Mouse (Mus musculus) spleen, adult 12 weeks (tissue): ENCODE results near the gene Maats1.

ENCODE experiments used
- DNase-seq: peaks from one replicate; pipeline ENCODE4 v3.0.0; 2022; ENCODE audit warnings: low spot score

The Maats1 gene

DNA sequence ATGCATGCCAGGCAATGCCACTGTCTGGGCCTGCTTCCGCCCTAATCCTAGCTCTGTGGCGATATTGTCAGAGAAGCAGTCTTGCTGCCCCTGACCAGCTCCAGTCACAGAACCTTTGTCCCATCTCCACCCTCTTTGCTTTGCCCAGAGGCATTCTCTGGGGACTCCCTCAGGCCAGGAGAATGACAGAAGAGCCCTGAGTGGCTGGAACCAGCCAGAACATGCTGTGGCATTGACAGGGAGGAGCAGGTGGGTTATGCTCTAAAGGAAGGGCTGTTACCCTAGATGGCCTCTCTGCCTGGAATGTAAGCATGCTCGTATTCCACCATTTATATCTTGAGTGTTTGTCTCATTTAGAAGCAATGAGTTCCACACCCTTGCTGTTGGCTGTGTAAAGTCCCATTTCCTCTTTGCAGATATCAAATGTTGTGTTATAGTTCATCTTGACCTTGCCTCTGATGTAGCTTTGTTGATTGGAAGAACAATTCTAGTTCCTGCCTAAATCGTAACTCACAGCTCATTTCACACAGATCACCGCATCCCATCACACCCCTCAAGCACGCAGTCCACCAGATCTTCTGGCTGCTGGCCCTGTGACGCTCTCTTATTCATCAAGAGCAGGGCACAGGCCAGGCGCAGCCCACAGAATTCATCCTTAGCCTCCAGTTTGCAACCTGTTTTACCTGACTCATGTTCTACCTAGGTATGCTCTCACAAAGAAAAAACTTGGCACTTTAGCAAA lies 28.9 kb upstream of the Maats1 start:
- no peak for DNase-seq

DNA sequence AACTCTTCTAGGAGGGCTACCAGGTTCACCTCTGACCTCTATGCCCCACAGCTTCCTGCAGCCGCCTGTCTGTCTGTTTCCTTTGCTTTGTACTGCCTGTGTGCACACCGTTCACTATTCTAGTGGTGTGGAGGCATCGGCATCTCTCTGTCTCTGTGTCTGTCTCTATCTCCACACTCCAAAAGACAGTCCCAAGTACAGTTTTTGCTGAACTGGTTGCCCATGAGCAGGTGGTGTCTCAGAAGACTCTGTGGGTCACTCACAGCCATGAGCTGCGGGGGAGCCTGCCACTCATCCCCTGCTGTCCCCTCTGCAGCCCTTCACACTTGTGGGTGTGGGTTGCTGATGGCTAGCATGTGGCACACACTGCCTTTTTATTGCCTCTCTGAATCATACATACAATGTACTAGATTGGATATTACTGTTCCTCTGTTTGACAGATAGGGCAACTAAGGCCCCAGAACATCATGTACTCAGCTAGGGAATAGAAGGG lies 28.1 kb upstream of the Maats1 start:
- DNase-seq: no peak

DNA sequence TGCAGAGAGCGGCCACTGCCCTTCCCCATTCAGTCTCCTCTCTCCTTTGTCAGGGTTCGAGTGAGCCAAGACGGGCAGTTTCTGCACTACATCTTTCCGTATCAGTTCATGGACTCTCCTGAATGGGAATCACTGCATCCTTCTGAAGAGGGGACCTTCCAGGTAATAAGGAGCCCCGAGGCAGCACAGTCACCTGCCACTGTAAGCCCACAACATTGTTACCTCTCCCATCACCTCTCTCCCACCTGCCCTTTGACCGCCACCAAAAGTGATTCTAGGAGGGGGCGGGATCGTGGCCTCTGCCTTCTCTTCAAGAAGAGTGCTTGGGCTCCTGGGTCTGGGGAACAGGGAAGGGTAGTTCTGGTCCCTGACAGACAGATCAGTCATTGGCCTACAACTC lies 27.5 kb upstream of the Maats1 start:
- DNase-seq: no peak

DNA sequence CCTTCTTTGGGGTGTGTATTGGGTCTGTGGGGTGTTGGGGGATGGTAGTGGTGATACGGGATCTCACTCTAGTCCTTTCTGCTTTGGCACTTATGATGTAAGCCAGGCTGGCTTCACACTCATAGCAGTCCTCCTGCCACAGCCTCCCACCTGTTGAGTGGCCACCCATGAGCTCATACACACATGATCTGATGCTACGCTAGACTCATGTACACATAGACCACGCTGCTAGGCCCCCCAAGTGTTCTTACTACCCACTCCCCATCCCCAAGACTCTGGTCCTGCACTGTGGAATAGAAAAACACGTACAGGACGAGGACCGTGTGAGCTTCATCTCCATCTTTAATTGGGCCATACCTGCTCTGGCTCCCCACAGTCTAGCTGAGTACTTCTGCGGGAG lies 27.1 kb upstream of the Maats1 start:
- no peak for DNase-seq

DNA sequence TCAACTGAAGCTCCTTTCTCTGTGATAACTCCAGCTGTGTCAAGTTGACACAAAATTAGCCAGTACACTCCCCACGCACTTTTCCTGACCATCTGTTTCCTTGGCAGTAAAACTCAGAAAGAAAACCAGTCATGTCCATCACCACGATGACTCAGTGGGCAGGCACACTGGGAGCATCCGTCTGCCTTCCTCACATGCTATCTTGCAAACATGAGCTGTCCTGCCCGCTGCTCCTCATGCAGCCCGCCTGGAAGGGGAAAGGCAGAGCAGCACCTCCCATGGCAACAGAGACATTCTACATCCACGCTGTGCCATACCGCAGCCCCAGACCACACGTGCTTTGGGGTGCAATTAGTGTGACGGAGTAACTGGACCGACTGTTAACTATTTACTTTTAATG lies 26.4 kb upstream of the Maats1 start:
- no peak for DNase-seq

DNA sequence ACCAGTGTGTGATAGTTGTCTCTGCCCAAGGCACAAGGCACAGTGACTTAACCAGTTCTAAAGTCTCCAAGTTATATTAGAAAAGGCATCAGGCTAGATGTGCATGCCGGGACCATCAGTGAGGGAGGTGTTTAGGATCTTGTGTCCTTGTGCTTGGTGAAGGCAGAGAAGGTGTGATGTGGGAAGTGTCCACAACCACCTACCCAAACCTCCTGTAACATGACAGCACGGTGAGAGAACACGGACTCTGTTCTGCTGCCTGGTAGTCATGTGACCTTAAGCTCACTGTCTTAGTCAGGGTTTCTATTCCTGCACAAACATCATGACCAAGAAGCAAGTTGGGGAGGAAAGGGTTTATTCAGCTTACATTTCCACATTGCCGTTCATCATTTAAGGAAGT lies 24.3 kb upstream of the Maats1 start:
- no peak for DNase-seq

DNA sequence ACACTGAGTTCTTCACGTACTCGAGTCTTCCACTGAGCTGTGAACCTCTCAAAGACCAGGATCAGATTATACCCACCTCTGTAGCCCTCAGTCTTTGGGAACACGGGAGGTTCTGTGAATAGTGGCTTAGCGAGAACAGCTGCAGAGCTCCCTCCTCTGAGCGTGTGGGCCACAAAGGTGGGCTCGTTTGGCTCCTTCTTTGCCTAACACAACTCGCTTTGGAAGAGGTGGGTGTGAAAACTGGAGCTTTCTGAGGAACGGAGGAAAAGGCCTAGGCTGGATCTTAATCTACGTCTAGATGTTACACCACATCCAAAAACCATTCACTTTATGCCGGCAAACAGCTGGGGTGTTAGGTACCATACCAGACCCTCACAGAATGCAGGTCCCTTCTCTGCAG lies 23.4 kb upstream of the Maats1 start:
- DNase-seq: no peak

DNA sequence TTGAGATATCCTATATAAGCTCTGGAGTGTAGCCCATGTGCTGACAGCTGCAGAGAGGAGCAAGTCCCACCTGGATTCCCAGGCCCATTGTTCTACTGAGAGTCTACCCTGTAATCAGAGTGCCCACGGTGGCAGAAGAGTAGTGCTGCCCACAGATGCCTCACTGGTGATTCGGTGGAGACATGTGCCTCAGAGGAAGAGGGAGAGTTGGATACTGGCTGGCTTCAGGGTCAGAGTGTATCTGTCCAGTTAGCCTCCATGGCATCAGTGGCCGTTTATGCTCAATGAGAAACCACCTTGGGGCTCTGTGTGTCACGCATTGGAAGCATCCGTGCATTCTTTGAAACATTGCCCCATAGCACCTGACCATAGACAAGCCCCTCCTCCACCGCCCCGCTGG lies 21.7 kb upstream of the Maats1 start:
- no peak for DNase-seq

DNA sequence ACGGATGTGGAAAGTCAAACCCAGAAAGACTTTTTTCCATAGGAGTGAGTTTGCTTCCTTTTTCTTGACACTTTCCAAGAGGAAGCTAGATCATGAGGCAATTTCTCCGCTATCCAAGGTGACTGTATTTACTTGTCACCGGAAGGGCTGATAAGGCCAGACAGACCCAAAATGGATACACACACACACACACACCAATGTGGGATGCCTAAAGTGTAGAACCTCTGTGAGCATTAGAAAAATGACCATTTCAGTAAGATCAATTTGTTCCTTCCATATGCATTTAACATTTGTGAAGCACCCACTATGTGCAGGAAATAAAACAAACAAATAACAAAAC lies 21.3 kb upstream of the Maats1 start:
- no peak for DNase-seq

DNA sequence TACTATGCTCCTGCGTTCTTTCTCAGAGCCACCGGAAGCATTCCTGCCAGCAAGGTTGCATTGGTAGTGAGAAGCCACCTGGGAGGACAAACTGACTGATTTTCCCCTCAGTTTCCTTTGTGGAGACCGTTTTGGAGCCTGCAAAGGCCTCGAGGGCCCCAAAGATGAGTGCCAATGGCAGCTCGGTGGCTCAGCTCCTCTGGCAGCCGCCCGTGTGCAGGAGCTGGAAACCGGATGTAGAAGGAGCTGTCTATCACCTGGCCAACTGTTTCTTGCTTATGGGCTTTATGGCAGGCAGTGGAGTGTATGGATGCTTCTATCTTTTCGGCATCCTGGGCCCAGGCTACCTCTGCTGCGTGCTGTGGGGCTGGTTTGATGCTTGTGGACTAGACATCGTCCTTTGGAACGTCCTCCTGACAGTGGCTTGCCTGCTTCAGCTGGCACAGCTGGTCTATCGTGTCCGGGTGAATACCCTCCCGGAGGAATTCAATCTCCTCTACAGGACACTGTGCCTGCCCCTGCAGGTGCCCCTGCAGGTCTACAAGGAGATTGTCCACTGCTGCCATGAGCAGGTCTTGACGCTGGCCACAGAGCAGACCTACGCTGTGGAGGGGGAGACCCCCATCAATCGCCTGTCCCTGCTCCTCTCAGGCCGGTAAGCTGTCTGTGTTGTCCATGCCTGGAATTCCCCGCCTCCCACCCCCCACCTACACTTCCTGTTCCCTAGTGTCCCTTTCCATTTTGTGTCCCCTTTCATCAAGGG lies 20.7 kb upstream of the Maats1 start:
- no peak for DNase-seq

DNA sequence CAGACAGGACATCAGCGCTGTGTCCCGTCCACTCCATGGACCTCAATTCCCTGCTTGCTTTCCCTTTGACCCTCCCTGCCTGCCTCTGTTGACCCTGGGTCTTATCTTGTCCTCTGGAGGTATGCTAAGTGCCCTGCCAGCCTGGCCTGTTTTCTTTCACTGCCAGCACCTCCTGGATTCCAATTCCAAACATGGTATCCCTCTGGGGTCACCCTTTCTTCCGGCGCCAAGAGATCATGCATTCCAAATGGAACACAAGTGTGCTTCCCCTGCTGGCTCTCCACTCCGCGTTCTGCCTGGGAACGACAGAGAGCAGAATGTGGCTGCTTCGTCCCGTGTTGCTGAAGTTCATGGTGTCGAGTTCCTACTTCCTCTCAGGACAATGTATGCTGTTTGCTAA lies 20.0 kb upstream of the Maats1 start, which contains the start of gene Popdc2:
Gene Popdc2 (plus strand): TSS at position 277 of the 400 bp plus-strand sequence.
- no peak for DNase-seq

DNA sequence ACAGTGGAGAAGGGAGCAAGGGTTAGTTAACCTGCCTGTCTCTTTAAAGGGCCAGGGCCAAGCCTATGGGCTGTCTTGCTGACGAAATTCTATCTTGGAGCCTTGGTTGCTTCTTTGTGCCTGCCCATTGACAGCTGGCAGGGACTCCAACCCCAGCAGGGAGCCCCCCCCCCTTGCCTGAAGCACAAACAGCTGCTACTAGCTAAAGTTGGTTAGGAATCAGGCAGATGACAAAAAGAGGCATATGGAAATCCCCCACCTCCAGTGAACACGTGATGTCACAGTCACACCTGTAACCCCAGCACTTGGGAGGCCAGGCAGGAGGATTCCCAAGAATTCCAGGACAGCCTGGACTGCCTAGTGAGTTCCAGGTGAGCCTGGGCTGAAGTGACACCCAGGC lies 18.4 kb upstream of the Maats1 start:
- DNase-seq: no peak

DNA sequence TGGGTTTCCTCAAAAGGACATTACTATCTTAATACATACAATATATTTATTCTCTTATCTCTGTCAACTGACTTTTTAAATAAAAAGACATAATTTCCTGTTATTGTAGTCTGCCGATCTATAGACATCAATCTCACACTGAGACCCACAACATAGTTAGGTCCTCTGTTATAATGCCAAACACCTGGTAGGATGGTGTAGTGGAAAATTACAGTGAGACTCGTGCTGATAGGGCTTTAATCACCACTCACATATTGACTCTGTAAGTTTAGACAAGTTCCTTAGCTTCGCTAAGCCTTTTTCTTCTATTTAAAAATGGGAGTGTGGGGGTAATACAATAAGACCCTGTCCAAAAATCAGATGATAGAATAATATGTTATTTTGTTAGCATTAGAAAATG lies 17.9 kb upstream of the Maats1 start:
- DNase-seq: no peak

DNA sequence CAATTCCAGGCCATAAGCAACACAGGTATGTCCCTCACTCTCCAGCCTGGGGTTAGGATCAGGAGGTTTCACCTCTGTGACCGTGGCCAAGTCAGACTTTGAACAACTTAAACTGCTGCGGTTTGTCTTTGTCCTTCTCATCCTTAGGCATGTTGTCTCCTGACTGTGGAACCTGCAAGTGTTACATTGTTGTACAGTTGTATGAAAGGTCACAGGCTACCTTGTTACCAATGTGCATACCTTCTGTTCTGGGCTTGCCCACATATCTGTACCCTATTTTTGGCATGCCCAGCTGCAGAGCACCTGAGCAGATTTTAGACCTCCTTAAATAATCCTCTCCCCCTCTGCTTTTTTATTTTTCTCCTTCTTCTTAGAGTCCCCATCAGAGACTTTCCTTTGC lies 17.3 kb upstream of the Maats1 start:
- DNase-seq: no peak

DNA sequence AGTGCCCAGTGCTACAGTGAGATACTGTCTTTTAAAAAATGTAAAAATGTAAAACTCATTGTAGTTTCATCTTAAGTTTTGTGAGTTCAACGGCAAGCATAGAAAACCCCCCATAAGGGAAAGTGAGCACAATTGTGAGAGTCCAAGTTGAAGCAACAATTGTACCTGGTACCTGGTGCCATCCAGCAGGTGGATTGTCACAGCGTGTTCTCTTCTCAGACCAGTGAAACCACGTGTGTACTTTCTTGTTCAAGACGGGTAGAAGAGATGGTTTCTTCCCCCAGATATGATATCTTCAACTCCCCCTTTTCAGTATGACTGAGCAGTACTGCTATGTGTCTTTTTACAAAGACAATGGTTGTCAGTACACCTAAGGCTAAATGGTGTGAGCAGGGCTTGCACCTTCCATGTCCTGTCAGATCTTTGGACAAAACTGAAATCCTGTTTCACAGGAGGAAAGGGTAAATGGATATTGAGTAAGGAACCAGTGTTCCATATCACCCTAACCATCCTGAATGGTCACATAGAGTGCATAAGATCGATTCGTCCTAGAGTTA lies 16.4 kb upstream of the Maats1 start:
- no peak for DNase-seq

DNA sequence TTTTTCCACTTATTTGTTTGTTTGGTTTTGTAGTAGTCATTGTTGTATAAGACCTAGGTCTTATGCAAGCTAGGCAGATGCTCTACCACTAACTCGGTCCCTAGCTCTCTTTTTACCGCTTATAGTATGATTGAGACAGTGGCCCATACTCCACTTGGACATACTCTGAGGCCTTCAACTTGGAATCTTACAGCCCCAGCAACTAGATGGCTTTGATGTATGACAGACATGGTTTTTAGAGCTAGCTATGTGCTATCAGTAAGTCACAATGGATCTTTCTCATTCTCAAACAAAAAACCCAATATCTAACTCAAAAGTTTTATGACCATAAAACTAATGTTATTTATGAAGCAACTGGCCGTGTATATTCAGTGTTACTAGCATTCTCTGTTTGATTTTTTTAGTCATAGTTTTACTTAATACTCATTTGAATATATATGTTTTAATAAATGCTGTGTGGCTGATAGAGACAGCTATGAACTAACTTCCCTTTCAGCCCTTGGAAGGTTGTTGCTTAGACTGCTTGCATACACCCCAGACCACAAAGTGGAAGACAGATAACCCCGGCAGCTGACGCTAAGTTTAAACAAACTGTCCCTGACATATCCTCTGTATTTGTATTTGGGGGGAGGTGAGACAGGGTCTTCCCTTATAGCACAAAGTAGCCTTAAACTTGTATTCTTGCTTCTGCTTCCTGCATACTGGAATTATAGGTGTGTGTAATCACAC lies 12.4 kb upstream of the Maats1 start:
- no peak for DNase-seq

DNA sequence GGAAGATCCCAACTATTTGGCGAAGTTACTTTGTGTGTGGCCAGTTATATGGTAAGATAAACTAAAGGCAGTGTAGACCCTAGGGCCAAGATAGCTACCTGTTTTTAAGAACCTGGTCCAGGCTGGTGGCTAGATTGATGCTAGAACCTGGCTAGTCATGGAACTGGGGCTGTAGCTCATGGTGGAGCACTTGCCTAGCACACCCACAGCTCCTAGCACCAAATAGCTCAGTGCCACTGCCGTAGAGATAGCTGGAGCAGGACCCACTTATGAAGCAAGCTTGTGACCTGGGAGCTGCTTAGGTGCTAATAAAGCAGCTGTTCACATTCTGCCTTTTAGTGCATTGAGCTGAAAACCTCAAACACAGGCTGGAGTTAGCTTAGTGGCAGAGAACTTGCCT lies 11.7 kb upstream of the Maats1 start:
- no peak for DNase-seq

DNA sequence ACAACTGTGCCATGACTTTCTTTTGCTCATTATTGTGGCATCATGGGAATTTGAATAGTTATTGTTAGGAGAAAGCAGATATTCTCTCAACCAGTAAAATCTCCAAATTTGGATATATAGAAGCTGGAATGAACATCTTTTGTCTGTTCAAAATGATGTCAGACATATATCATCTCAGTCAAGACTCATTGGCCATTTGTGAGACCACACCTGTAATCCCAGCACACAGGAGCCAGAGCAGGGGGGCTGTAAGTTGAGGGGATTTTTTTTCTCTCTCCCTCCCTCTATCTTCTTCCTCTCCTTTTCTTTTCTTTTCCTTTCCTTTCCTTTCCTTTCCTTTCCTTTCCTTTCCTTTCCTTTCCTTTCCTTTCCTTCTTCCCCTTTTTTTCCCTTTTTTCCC lies 10.9 kb upstream of the Maats1 start:
- DNase-seq: no peak

DNA sequence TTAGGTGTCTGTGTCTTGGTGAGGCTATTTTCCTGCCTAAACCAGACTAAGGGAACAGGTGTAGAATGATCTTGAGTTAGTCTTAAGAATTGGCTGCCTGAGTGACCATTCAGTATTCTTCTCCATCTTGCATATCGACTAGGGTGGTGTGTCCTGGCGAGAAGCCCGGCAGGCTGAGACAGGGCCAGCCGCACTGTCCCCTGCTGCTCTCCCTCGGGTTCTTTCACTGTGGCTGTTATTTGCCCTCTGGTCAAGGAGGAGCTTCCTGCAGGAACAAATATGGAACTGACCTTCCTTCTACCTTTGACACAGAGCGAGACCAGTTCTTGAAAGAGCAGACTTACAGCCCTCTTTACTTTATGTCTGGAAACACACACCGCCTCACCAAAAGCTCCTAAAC lies 10.1 kb upstream of the Maats1 start:
- DNase-seq: no peak

DNA sequence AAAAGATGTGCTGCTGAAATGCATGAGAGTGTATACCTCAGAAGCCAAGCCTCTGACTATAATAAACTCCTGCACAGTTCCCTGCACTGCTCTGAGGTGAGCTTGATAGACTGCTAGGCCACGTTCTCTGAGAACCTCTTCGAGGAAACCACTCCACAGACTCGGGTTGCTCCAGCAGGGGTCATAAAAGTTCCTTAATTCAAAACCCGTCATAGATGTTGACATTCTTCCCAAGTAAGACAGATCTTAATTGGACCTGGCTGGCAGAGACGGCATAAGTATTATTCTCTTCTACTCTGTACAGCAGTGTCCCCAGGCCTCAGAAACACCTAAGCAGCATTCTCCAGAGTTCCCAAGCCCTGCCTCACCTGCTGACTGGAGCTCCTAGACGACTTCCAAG lies 9.0 kb upstream of the Maats1 start:
- DNase-seq: no peak

DNA sequence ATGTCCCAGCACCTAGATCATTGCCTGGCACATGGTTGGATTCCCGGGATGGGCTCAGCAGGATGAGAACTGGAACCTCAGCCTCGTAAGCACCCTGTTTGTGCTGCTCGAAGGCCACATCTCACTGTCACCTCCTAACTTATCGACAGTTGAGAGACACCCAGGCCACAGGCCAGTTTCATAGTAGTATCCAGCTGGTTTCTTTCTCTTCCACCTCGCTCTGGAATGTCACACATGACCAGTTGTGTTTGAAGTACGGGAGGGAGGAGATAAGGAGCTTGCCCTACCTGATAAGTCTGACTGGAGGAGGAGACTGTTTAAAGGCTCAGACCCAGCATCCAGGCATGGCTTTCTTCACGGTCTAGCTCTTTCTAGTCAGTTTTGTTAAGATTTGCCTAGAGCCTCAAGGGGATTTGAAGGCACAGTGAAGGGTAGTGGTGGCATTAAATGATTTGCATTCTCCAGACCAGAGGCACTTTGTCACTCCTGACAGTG lies 8.5 kb upstream of the Maats1 start:
- DNase-seq: no peak

DNA sequence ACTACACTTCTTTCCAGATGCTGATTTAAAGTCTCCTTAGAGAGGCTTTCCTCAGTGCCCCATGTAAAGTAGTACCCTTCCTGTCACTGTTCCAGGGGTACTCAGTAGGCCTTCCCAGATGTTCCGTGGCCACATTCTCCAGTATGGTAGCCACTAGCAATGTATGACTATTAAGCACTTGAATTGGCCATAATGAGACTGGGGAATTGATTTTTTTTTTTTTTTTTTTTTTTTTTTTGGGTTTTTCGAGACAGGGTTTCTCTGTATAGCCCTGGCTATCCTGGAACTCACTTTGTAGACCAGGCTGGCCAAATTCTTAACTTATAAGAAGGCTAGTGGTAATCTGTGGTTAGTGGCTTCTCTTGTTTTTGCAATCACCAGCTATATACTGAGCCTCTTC lies 7.9 kb upstream of the Maats1 start:
- no peak for DNase-seq
